ENCODE assay signal across 8 mouse cellular contexts in genomic region chr13:83571973-83572447, GRCm38 (mm10).
A peak's percentile ranks its signal among the peaks of the same experiment; 100 is the strongest.
DNase-seq lines count a peak whose midpoint lies in the region; ATAC-seq and TF ChIP-seq lines count a peak whose summit lies in the region.

No protein-coding gene starts in this region.

- no peaks in the 10 kb centered on the region for H3K36me3 ChIP-seq in midbrain, embryonic 13.5 days
- no peaks in the 10 kb centered on the region for H3K36me3 ChIP-seq in midbrain, embryonic 14.5 days (ENCODE audit: control insufficient read depth, insufficient read depth, low read length)
- peaks cover 54% of the 10 kb centered on the region for H3K36me3 ChIP-seq in heart, adult 2 months (ENCODE audit: control insufficient read depth, insufficient read depth, low read length)
- H3K36me3 ChIP-seq in kidney, embryonic 15.5 days: no peaks in the 10 kb centered on the region
- no peaks in the 10 kb centered on the region for H3K36me3 ChIP-seq in thymus, adult 2 months (ENCODE audit: control insufficient read depth, insufficient read depth, low read length)

- no peak overlapping the region for H3K4me3 ChIP-seq in midbrain, embryonic 13.5 days (replicated peaks)
- no peak overlapping the region for H3K4me3 ChIP-seq in midbrain, embryonic 14.5 days (replicated peaks; ENCODE audit: low read depth, low read length)
- H3K4me3 ChIP-seq in heart, adult 2 months: peak overlapping the region; percentile 23
- H3K4me3 ChIP-seq in kidney, embryonic 15.5 days (replicated peaks): no peak overlapping the region
- no peak overlapping the region for H3K4me3 ChIP-seq in thymus, adult 2 months (ENCODE audit: control insufficient read depth, insufficient read depth, low read length)

- TF ChIP-seq POLR2A in heart, adult 2 months (IDR thresholded peaks at IDR 0.05; ENCODE audit: insufficient read depth, low read depth, low read length): peak; percentile 70
- no peak for TF ChIP-seq POLR2A in thymus, adult 2 months (IDR thresholded peaks at IDR 0.05; ENCODE audit: control insufficient read depth, extremely low read depth, insufficient read depth, low read length, poor library complexity)

- intact Hi-C loops in heart, adult 2 months (cut with DNase I): loop anchor here (2.0 kb wide), 1 partner anchor 47 kb away; no protein-coding TSS in a partner anchor

- peak; percentile 57; the same call in 1 of the 2 replicates for ATAC-seq in midbrain, embryonic 13.5 days
- ATAC-seq in midbrain, embryonic 14.5 days (ENCODE audit: low FRiP score, low TSS enrichment): no peak
- peak; percentile 89 for ATAC-seq in kidney, embryonic 15.5 days (replicated peaks; ENCODE audit: low FRiP score)

- peak; percentile 65 to 85 for DNase-seq in adrenal gland, adult (ENCODE audit: inconsistent age in 2 of 2, low spot score in 1 of 2)
- no peak for DNase-seq in adrenal gland, postnatal 25 days
- DNase-seq in midbrain, embryonic 14.5 days: no peak
- peak; percentile 66 to 86 for DNase-seq in heart, adult 2 months
- DNase-seq in lung, postnatal 36 days: peak; percentile 80
- peak; percentile 9 for DNase-seq in thymus, adult 2 months

- H3K27me3 ChIP-seq in midbrain, embryonic 13.5 days: peaks cover 8% of the 10 kb centered on the region; the same call in 1 of the 2 replicates
- no peaks in the 10 kb centered on the region for H3K27me3 ChIP-seq in midbrain, embryonic 14.5 days (ENCODE audit: control insufficient read depth, insufficient read depth, low read length)
- no peaks in the 10 kb centered on the region for H3K27me3 ChIP-seq in heart, adult 2 months (ENCODE audit: control insufficient read depth, insufficient read depth, low read length)
- H3K27me3 ChIP-seq in kidney, embryonic 15.5 days: no peaks in the 10 kb centered on the region
- no peaks in the 10 kb centered on the region for H3K27me3 ChIP-seq in thymus, adult 2 months (ENCODE audit: control insufficient read depth, insufficient read depth, low read length)

- no peak overlapping the region for H3K9ac ChIP-seq in midbrain, embryonic 13.5 days (replicated peaks)
- H3K9ac ChIP-seq in midbrain, embryonic 14.5 days (replicated peaks; ENCODE audit: low read length): no peak overlapping the region
- H3K9ac ChIP-seq in heart, adult 2 months (ENCODE audit: low read depth, low read length): peak overlapping the region; percentile 38; the same call in 1 of the 2 replicates
- H3K9ac ChIP-seq in kidney, embryonic 15.5 days: no peak overlapping the region

- H3K27ac ChIP-seq in midbrain, embryonic 13.5 days: no peak overlapping the region
- no peak overlapping the region for H3K27ac ChIP-seq in midbrain, embryonic 14.5 days (replicated peaks; ENCODE audit: low read depth, low read length)
- peak overlapping the region; percentile 80 for H3K27ac ChIP-seq in heart, adult 2 months
- peak overlapping the region; percentile 73 for H3K27ac ChIP-seq in kidney, embryonic 15.5 days
- H3K27ac ChIP-seq in thymus, adult 2 months (ENCODE audit: control insufficient read depth, insufficient read depth, low read length): no peak overlapping the region

- WGBS in midbrain, embryonic 13.5 days: 46% methylated on average over 7 of the region's 7 CpGs
- 44% methylated on average over 7 of the region's 7 CpGs for WGBS in midbrain, embryonic 14.5 days
- WGBS in heart, adult 2 months: 17% methylated on average over 7 of the region's 7 CpGs
- WGBS in kidney, embryonic 15.5 days: 36% methylated on average over 7 of the region's 7 CpGs
- 7% methylated on average over 7 of the region's 7 CpGs for WGBS in thymus, adult 2 months

- H3K4me2 ChIP-seq in midbrain, embryonic 13.5 days (replicated peaks): no peak overlapping the region
- no peak overlapping the region for H3K4me2 ChIP-seq in midbrain, embryonic 14.5 days (ENCODE audit: low read length)
- H3K4me2 ChIP-seq in kidney, embryonic 15.5 days: 0 out of 2 replicates have a peak overlapping the region, but pooled peaks have one; percentile 9

- peak; percentile 97 for TF ChIP-seq EP300 in heart, adult 2 months (IDR thresholded peaks at IDR 0.05; ENCODE audit: insufficient read depth, low read depth, low read length)

- TF ChIP-seq CTCF in heart, adult 2 months (IDR thresholded peaks at IDR 0.05): no peak
- no peak for TF ChIP-seq CTCF in thymus, adult 2 months (IDR thresholded peaks at IDR 0.05; ENCODE audit: borderline replicate concordance, control insufficient read depth, extremely low read depth, insufficient read depth, low read length, poor library complexity)

- no peaks in the 10 kb centered on the region for H3K9me3 ChIP-seq in midbrain, embryonic 13.5 days
- H3K9me3 ChIP-seq in midbrain, embryonic 14.5 days (ENCODE audit: control insufficient read depth, low read length): no peaks in the 10 kb centered on the region
- no peaks in the 10 kb centered on the region for H3K9me3 ChIP-seq in kidney, embryonic 15.5 days (replicated peaks)

- peaks cover 14% of the 10 kb centered on the region; the same call in 1 of the 2 replicates for H3K4me1 ChIP-seq in midbrain, embryonic 13.5 days (replicated peaks)
- peaks cover 5% of the 10 kb centered on the region; the same call in 1 of the 2 replicates for H3K4me1 ChIP-seq in midbrain, embryonic 14.5 days (ENCODE audit: control insufficient read depth, insufficient read depth, low read length)
- H3K4me1 ChIP-seq in heart, adult 2 months (ENCODE audit: control insufficient read depth, insufficient read depth, low read length): peaks cover 19% of the 10 kb centered on the region
- H3K4me1 ChIP-seq in kidney, embryonic 15.5 days: no peaks in the 10 kb centered on the region
- peaks cover 5% of the 10 kb centered on the region for H3K4me1 ChIP-seq in thymus, adult 2 months (replicated peaks; ENCODE audit: control insufficient read depth, insufficient read depth, low read length)

- H3K79me2 ChIP-seq in heart, adult 2 months (replicated peaks; ENCODE audit: control insufficient read depth, insufficient read depth, low read length): peaks cover 1% of the 10 kb centered on the region

Comparison
In these comparisons a context has a peak if more than half of its experiments do, and no peak if none do; other contexts are left out.
1. DNase-seq: peak in adrenal gland, adult (2 of 2), heart, adult 2 months (2 of 2), lung, postnatal 36 days (single experiment) and thymus, adult 2 months (single experiment); none in adrenal gland, postnatal 25 days (single experiment) and midbrain, embryonic 14.5 days (single experiment).
2. H3K27ac ChIP-seq: peak in heart, adult 2 months (single experiment) and kidney, embryonic 15.5 days (single experiment); none in midbrain, embryonic 13.5 days (single experiment), midbrain, embryonic 14.5 days (single experiment) and thymus, adult 2 months (single experiment).